Mouse (Mus musculus): Measurements from ENCODE around the gene Foxp2. TPM values are rescaled to one million over a fixed set of nuclear protein-coding genes. Genes with fewer than 3 reads are reported as not detected.

The Foxp2 gene
- polyA plus RNA-seq, 1 experiment from 2014 or later, result 17.9 TPM

- Histone ChIP-seq H3K4me1 (no peaks in the 10 kb centered on the region), H3K4me3 (no peak overlapping the region), H3K27me3 (ENCODE audit: low read depth, poor library complexity, severe bottlenecking) (no peaks in the 10 kb centered on the region), H3K9me3 (replicated peaks) (no peaks in the 10 kb centered on the region), H3K27ac (no peak overlapping the region), H3K36me3 (no peaks in the 10 kb centered on the region)
- 90% methylated on average over 4 of the region's 4 CpGs for WGBS
- no peak for DNase-seq (ENCODE audit: low spot score)
These were observed 23.9 kb downstream of the Foxp2 start for GRCm38 (mm10) chr6:14924976-14925489.

- H3K27ac ChIP-seq, result no peak overlapping the region
- H3K4me1 ChIP-seq, result no peaks in the 10 kb centered on the region
- no peaks in the 10 kb centered on the region for H3K9me3 ChIP-seq (replicated peaks)
- H3K36me3 ChIP-seq, result no peaks in the 10 kb centered on the region
- no peak for DNase-seq (ENCODE audit: low spot score)
- no peak overlapping the region for H3K4me3 ChIP-seq
- H3K27me3 ChIP-seq (ENCODE audit: low read depth, poor library complexity, severe bottlenecking), result no peaks in the 10 kb centered on the region
- 86% methylated on average over 6 of the region's 6 CpGs for WGBS
These were observed 49.9 kb downstream of the Foxp2 start for GRCm38 (mm10) chr6:14951060-14951459.

GRCm38 (mm10) chr6:14952731-14953130 lies 51.6 kb downstream of the Foxp2 start:
- no peaks in the 10 kb centered on the region for H3K27me3 ChIP-seq (ENCODE audit: low read depth, poor library complexity, severe bottlenecking)
- H3K36me3 ChIP-seq, result no peaks in the 10 kb centered on the region
- WGBS, result 78% methylated on average over 4 of the region's 4 CpGs
- H3K9me3 ChIP-seq (replicated peaks), result no peaks in the 10 kb centered on the region
- no peak for DNase-seq (ENCODE audit: low spot score)
- no peak overlapping the region for H3K27ac ChIP-seq
- H3K4me3 ChIP-seq, result no peak overlapping the region
- no peaks in the 10 kb centered on the region for H3K4me1 ChIP-seq

GRCm38 (mm10) chr6:14977042-14977441 lies 75.9 kb downstream of the Foxp2 start:
- Histone ChIP-seq H3K36me3 (no peaks in the 10 kb centered on the region), H3K27me3 (ENCODE audit: low read depth, poor library complexity, severe bottlenecking) (no peaks in the 10 kb centered on the region), H3K27ac (no peak overlapping the region), H3K9me3 (replicated peaks) (no peaks in the 10 kb centered on the region), H3K4me1 (no peaks in the 10 kb centered on the region), H3K4me3 (no peak overlapping the region)
- DNase-seq (ENCODE audit: low spot score), result no peak
- 81% methylated on average over 3 of the region's 3 CpGs for WGBS

GRCm38 (mm10) chr6:14978201-14978600 lies 77.1 kb downstream of the Foxp2 start:
- Histone ChIP-seq H3K27ac (no peak overlapping the region), H3K36me3 (no peaks in the 10 kb centered on the region), H3K4me1 (no peaks in the 10 kb centered on the region), H3K27me3 (ENCODE audit: low read depth, poor library complexity, severe bottlenecking) (no peaks in the 10 kb centered on the region), H3K4me3 (no peak overlapping the region), H3K9me3 (replicated peaks) (no peaks in the 10 kb centered on the region)
- no peak for DNase-seq (ENCODE audit: low spot score)
- WGBS, result 91% methylated on average over 5 of the region's 5 CpGs

GRCm38 (mm10) chr6:15008113-15008512 lies 107.0 kb downstream of the Foxp2 start:
- 86% methylated on average over 1 of the region's 1 CpGs for WGBS
- Histone ChIP-seq H3K9me3 (replicated peaks) (no peaks in the 10 kb centered on the region), H3K27me3 (ENCODE audit: low read depth, poor library complexity, severe bottlenecking) (no peaks in the 10 kb centered on the region), H3K27ac (no peak overlapping the region), H3K4me1 (no peaks in the 10 kb centered on the region), H3K36me3 (no peaks in the 10 kb centered on the region), H3K4me3 (no peak overlapping the region)
- no peak for DNase-seq (ENCODE audit: low spot score)

- Histone ChIP-seq H3K4me3 (no peak overlapping the region), H3K27ac (no peak overlapping the region), H3K9me3 (replicated peaks) (no peaks in the 10 kb centered on the region), H3K27me3 (ENCODE audit: low read depth, poor library complexity, severe bottlenecking) (no peaks in the 10 kb centered on the region), H3K36me3 (no peaks in the 10 kb centered on the region), H3K4me1 (no peaks in the 10 kb centered on the region)
- WGBS, result 79% methylated on average over 3 of the region's 3 CpGs
- DNase-seq (ENCODE audit: low spot score), result no peak
These were observed 127.3 kb downstream of the Foxp2 start for GRCm38 (mm10) chr6:15028488-15028887.

GRCm38 (mm10) chr6:15029446-15030125 lies 128.4 kb downstream of the Foxp2 start:
- Histone ChIP-seq H3K9me3 (replicated peaks) (no peaks in the 10 kb centered on the region), H3K4me1 (no peaks in the 10 kb centered on the region), H3K27me3 (ENCODE audit: low read depth, poor library complexity, severe bottlenecking) (no peaks in the 10 kb centered on the region), H3K27ac (no peak overlapping the region), H3K4me3 (no peak overlapping the region), H3K36me3 (no peaks in the 10 kb centered on the region)
- DNase-seq (ENCODE audit: low spot score), result no peak
- 86% methylated on average over 7 of the region's 7 CpGs for WGBS

- peaks cover 7% of the 10 kb centered on the region for H3K4me1 ChIP-seq
- H3K4me3 ChIP-seq, result no peak overlapping the region
- no peak for DNase-seq (ENCODE audit: low spot score)
- no peaks in the 10 kb centered on the region for H3K27me3 ChIP-seq (ENCODE audit: low read depth, poor library complexity, severe bottlenecking)
- no peak overlapping the region for H3K27ac ChIP-seq
- H3K9me3 ChIP-seq (replicated peaks), result no peaks in the 10 kb centered on the region
- no peaks in the 10 kb centered on the region for H3K36me3 ChIP-seq
- WGBS, result 35% methylated on average over 1 of the region's 1 CpGs
These were observed 162.1 kb downstream of the Foxp2 start for GRCm38 (mm10) chr6:15063246-15063645.

GRCm38 (mm10) chr6:15101548-15101947 lies 200.4 kb downstream of the Foxp2 start:
- Histone ChIP-seq H3K4me3 (no peak overlapping the region), H3K27ac (no peak overlapping the region), H3K9me3 (replicated peaks) (no peaks in the 10 kb centered on the region), H3K4me1 (no peaks in the 10 kb centered on the region), H3K36me3 (no peaks in the 10 kb centered on the region), H3K27me3 (ENCODE audit: low read depth, poor library complexity, severe bottlenecking) (no peaks in the 10 kb centered on the region)
- 92% methylated on average over 1 of the region's 1 CpGs for WGBS
- no peak for DNase-seq (ENCODE audit: low spot score)

- H3K27me3 ChIP-seq (ENCODE audit: low read depth, poor library complexity, severe bottlenecking), result no peaks in the 10 kb centered on the region
- H3K36me3 ChIP-seq, result no peaks in the 10 kb centered on the region
- no peak for DNase-seq (ENCODE audit: low spot score)
- H3K9me3 ChIP-seq (replicated peaks), result no peaks in the 10 kb centered on the region
- H3K4me3 ChIP-seq, result no peak overlapping the region
- no peak overlapping the region for H3K27ac ChIP-seq
- H3K4me1 ChIP-seq, result no peaks in the 10 kb centered on the region
- WGBS, result 76% methylated on average over 5 of the region's 5 CpGs
These were observed 219.8 kb downstream of the Foxp2 start for GRCm38 (mm10) chr6:15120916-15121315.

- no peak overlapping the region for H3K27ac ChIP-seq
- H3K4me3 ChIP-seq, result no peak overlapping the region
These were observed 220.2 kb downstream of the Foxp2 start for GRCm38 (mm10) chr6:15121339-15121738.

GRCm38 (mm10) chr6:15130142-15130541 lies 229.0 kb downstream of the Foxp2 start:
- no peaks in the 10 kb centered on the region for H3K36me3 ChIP-seq
- no peak for DNase-seq (ENCODE audit: low spot score)
- no peaks in the 10 kb centered on the region for H3K9me3 ChIP-seq (replicated peaks)
- H3K27me3 ChIP-seq (ENCODE audit: low read depth, poor library complexity, severe bottlenecking), result no peaks in the 10 kb centered on the region
- WGBS, result 91% methylated on average over 2 of the region's 2 CpGs
- no peak overlapping the region for H3K4me3 ChIP-seq
- no peaks in the 10 kb centered on the region for H3K4me1 ChIP-seq
- H3K27ac ChIP-seq, result no peak overlapping the region

More at GRCm38 (mm10) chr6:15121339-15121738, 220.2 kb downstream of the Foxp2 start:
- no peaks in the 10 kb centered on the region for H3K27me3 ChIP-seq (ENCODE audit: low read depth, poor library complexity, severe bottlenecking)
- DNase-seq (ENCODE audit: low spot score), result no peak
- H3K36me3 ChIP-seq, result no peaks in the 10 kb centered on the region
- H3K9me3 ChIP-seq (replicated peaks), result no peaks in the 10 kb centered on the region
- H3K4me1 ChIP-seq, result no peaks in the 10 kb centered on the region

GRCm38 (mm10) chr6:15142094-15142493 lies 240.9 kb downstream of the Foxp2 start:
- Histone ChIP-seq H3K27me3 (ENCODE audit: low read depth, poor library complexity, severe bottlenecking) (no peaks in the 10 kb centered on the region), H3K4me1 (peaks cover 6% of the 10 kb centered on the region; the same call in 1 of the 2 replicates), H3K36me3 (no peaks in the 10 kb centered on the region), H3K9me3 (replicated peaks) (no peaks in the 10 kb centered on the region), H3K27ac (no peak overlapping the region), H3K4me3 (no peak overlapping the region)
- 37% methylated on average over 1 of the region's 1 CpGs for WGBS
- peak; percentile 52 for DNase-seq (ENCODE audit: low spot score)
